Mouse (Mus musculus) megakaryocyte, embryonic 14.5 days (primary cell): ENCODE data around the gene Hk2.

Experiments
- FLI1 ChIP-seq: IDR thresholded peaks from 2 replicates; pipeline ENCODE4 v1.6.1; 2012; ENCODE audit warnings: low read length, inconsistent platforms, mixed read lengths
- GATA1 ChIP-seq: IDR thresholded peaks from 3 replicates; pipeline ENCODE4 v1.6.1; 2012; ENCODE audit warnings: mixed read lengths, low read length, inconsistent platforms, borderline replicate concordance

DNA sequence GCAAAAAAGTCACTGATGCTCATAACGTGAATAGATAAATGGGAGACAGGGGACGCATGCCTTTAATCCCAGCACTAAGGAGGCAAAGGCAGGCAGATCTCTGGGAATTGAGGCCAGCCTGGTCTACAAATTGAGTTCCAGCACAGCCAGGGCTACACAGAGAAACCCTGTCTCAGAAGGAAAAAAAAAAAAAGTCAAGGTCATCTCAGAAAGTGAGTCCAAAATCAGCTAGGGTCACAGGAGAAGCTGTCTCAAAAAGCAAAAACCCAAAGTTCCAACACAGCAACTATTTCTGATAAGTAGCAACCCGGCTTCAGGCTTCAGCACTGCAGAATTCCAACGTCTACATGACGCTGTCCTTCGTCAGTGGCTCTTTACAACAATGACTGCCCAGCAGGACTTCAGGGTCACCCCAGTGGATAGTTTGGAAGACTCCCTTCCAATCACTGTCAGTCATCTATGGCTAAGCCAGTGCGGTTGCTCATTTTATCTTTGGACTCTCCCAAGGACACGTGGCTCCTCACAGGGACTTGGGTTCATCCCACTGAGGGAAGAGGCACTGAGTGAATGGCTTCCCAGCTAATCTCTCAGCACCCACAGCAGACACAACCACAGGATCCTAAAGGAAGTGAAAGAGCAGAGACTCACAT lies 33.3 kb downstream of the Hk2 start:
- TF ChIP-seq GATA1 (peak; percentile 48; the same call in 1 of the 3 replicates), FLI1 (no peak)
